Mouse (Mus musculus) hindbrain, embryonic 14.5 days (tissue): Measurements from ENCODE around the gene Sstr2. TPM values are rescaled to one million over a fixed set of nuclear protein-coding genes. Genes with fewer than 3 reads are reported as not detected.

Source experiments
- ATAC-seq: fragments of 200-750 bp; cut with Nextera tagmentation; 2 replicates; pipeline ENCODE4 v1.8.0; 2017; ENCODE audit warnings: moderate number of reproducible peaks, mild to moderate bottlenecking, moderate TSS enrichment, moderate library complexity; ENCODE audit not compliant: low FRiP score
- DNase-seq: peaks from one replicate; pipeline ENCODE4 v3.0.0-alpha.2; 2015; ENCODE audit warnings: low spot score
- H3K27ac ChIP-seq: fragments of 300-500 bp; sonication (generic); 2 replicates; pipeline ENCODE4 v1.5.1; 2014; ENCODE audit warnings: mild to moderate bottlenecking, moderate library complexity
- H3K27me3 ChIP-seq: fragments of 300-500 bp; sonication (generic); 2 replicates; pipeline ENCODE4 v1.6.1; 2014; ENCODE audit warnings: mild to moderate bottlenecking, low read length, mixed read lengths; ENCODE audit not compliant: control insufficient read depth, insufficient read depth
- H3K36me3 ChIP-seq: fragments of 300-500 bp; sonication (generic); replicated peaks from 2 replicates; pipeline ENCODE4 v1.6.1; 2014; ENCODE audit not compliant: control insufficient read depth, insufficient read depth
- H3K4me1 ChIP-seq: fragments of 300-500 bp; sonication (generic); replicated peaks from 2 replicates; pipeline ENCODE4 v1.6.1; 2014; ENCODE audit warnings: antibody characterized with exemption, low read length, mixed read lengths; ENCODE audit not compliant: control insufficient read depth, insufficient read depth
- H3K4me2 ChIP-seq: fragments of 300-500 bp; sonication (generic); replicated peaks from 2 replicates; pipeline ENCODE4 v1.6.1; 2014; ENCODE audit warnings: mild to moderate bottlenecking, moderate library complexity
- H3K4me3 ChIP-seq: fragments of 300-500 bp; sonication (generic); replicated peaks from 2 replicates; pipeline ENCODE4 v1.5.1; 2014; ENCODE audit warnings: mild to moderate bottlenecking, low read length
- H3K9ac ChIP-seq: fragments of 300-500 bp; sonication (generic); 2 replicates; pipeline ENCODE4 v1.6.1; 2014
- H3K9me3 ChIP-seq: fragments of 300-500 bp; sonication (generic); 2 replicates; pipeline ENCODE4 v1.6.1; 2016; ENCODE audit warnings: low read length; ENCODE audit not compliant: control insufficient read depth
- WGBS: fragments of 180-500 bp; shearing (Covaris S2); extraction: QIAGEN DNeasy Blood & Tissue Kit; methylation state at CpG from one replicate; pipeline ENCODE4 v1.1.7; 2014; 5-methylcytosine and 5-hydroxymethylcytosine counted together
- polyA plus RNA-seq: library from polyadenylated mRNA; unstranded; fragments of >200 nt; fragmentation: Nextera tagmentation; extraction: Ambion mirVana; gene quantifications from 2 replicates; pipeline ENCODE4 v1.2.1, GENCODE M21; 2014

The Sstr2 gene
- polyA plus RNA-seq, 1 experiment from 2014 or later = 19.4 TPM

- no peaks in the 10 kb centered on the region for H3K27me3 ChIP-seq
- H3K27ac ChIP-seq = no peak overlapping the region
- peaks cover 14% of the 10 kb centered on the region for H3K4me1 ChIP-seq
- 65% methylated on average over 22 of the region's 22 CpGs for WGBS
- H3K4me2 ChIP-seq = peak overlapping the region; percentile 56; the same call in 1 of the 2 replicates
- H3K9ac ChIP-seq = no peak overlapping the region
- H3K9me3 ChIP-seq = no peaks in the 10 kb centered on the region
- no peak overlapping the region for H3K4me3 ChIP-seq
- peaks cover 44% of the 10 kb centered on the region for H3K36me3 ChIP-seq
- no peak for DNase-seq
- no peak for ATAC-seq
Observed at GRCm38 (mm10) chr11:113651206-113651906, 32.2 kb downstream of the Sstr2 start.

GRCm38 (mm10) chr11:113651907-113652273, 32.7 kb downstream of the Sstr2 start:
- Histone ChIP-seq H3K4me2 (no peak overlapping the region), H3K27me3 (no peaks in the 10 kb centered on the region), H3K9me3 (no peaks in the 10 kb centered on the region), H3K9ac (no peak overlapping the region), H3K4me1 (peaks cover 15% of the 10 kb centered on the region), H3K27ac (no peak overlapping the region), H3K36me3 (peaks cover 49% of the 10 kb centered on the region), H3K4me3 (no peak overlapping the region)
- 46% methylated on average over 8 of the region's 8 CpGs for WGBS
- DNase-seq (peak; percentile 63), ATAC-seq (peak; percentile 23; the same call in 1 of the 2 replicates)

GRCm38 (mm10) chr11:113652516-113652915, 33.4 kb downstream of the Sstr2 start:
- Histone ChIP-seq H3K9ac (no peak overlapping the region), H3K27me3 (no peaks in the 10 kb centered on the region), H3K27ac (no peak overlapping the region), H3K4me3 (no peak overlapping the region), H3K36me3 (peaks cover 56% of the 10 kb centered on the region), H3K4me1 (peaks cover 18% of the 10 kb centered on the region), H3K9me3 (no peaks in the 10 kb centered on the region), H3K4me2 (no peak overlapping the region)
- 85% methylated on average over 6 of the region's 6 CpGs for WGBS
- DNase-seq = no peak
- no peak for ATAC-seq

GRCm38 (mm10) chr11:113654105-113654504, 35.0 kb downstream of the Sstr2 start:
- Histone ChIP-seq H3K4me1 (peaks cover 13% of the 10 kb centered on the region), H3K27ac (no peak overlapping the region), H3K36me3 (peaks cover 71% of the 10 kb centered on the region), H3K9me3 (no peaks in the 10 kb centered on the region), H3K27me3 (no peaks in the 10 kb centered on the region), H3K4me3 (no peak overlapping the region), H3K9ac (no peak overlapping the region), H3K4me2 (no peak overlapping the region)
- DNase-seq (no peak), ATAC-seq (no peak)
- 96% methylated on average over 15 of the region's 15 CpGs for WGBS

- Histone ChIP-seq H3K4me1 (peaks cover 13% of the 10 kb centered on the region), H3K4me3 (no peak overlapping the region), H3K36me3 (peaks cover 78% of the 10 kb centered on the region), H3K9me3 (no peaks in the 10 kb centered on the region), H3K27me3 (no peaks in the 10 kb centered on the region), H3K4me2 (no peak overlapping the region), H3K9ac (no peak overlapping the region), H3K27ac (no peak overlapping the region)
- 83% methylated on average over 18 of the region's 18 CpGs for WGBS
- DNase-seq (peak; percentile 42), ATAC-seq (no peak)
Observed at GRCm38 (mm10) chr11:113654561-113655270, 35.6 kb downstream of the Sstr2 start.

GRCm38 (mm10) chr11:113656511-113656932, 37.4 kb downstream of the Sstr2 start:
- H3K9ac ChIP-seq = no peak overlapping the region
- 83% methylated on average over 8 of the region's 8 CpGs for WGBS
- peak; percentile 75; the same call in 1 of the 2 replicates for ATAC-seq

GRCm38 (mm10) chr11:113657221-113657620, 38.1 kb downstream of the Sstr2 start:
- Histone ChIP-seq H3K9me3 (no peaks in the 10 kb centered on the region), H3K9ac (no peak overlapping the region), H3K36me3 (peaks cover 99% of the 10 kb centered on the region), H3K4me2 (no peak overlapping the region), H3K4me1 (0 out of 2 replicates have a peak, but pooled peaks cover 4% of the 10 kb centered on the region), H3K27me3 (no peaks in the 10 kb centered on the region), H3K27ac (no peak overlapping the region), H3K4me3 (no peak overlapping the region)
- WGBS = 86% methylated on average over 4 of the region's 4 CpGs
- ATAC-seq (no peak), DNase-seq (no peak)

More at GRCm38 (mm10) chr11:113656511-113656932, 37.4 kb downstream of the Sstr2 start:
- Histone ChIP-seq H3K4me1 (0 out of 2 replicates have a peak, but pooled peaks cover 4% of the 10 kb centered on the region), H3K9me3 (no peaks in the 10 kb centered on the region), H3K4me3 (no peak overlapping the region), H3K27ac (no peak overlapping the region), H3K36me3 (peaks cover 95% of the 10 kb centered on the region), H3K4me2 (no peak overlapping the region), H3K27me3 (no peaks in the 10 kb centered on the region)
- no peak for DNase-seq

GRCm38 (mm10) chr11:113658319-113658718, 39.2 kb downstream of the Sstr2 start:
- Histone ChIP-seq H3K27me3 (no peaks in the 10 kb centered on the region), H3K4me1 (0 out of 2 replicates have a peak, but pooled peaks cover 4% of the 10 kb centered on the region), H3K9me3 (no peaks in the 10 kb centered on the region), H3K9ac (no peak overlapping the region), H3K27ac (no peak overlapping the region), H3K4me2 (no peak overlapping the region), H3K36me3 (peaks cover 99% of the 10 kb centered on the region), H3K4me3 (no peak overlapping the region)
- 87% methylated on average over 8 of the region's 8 CpGs for WGBS
- ATAC-seq (no peak), DNase-seq (no peak)

- DNase-seq = no peak
- 0 out of 2 replicates have a peak, but pooled peaks cover 4% of the 10 kb centered on the region for H3K4me1 ChIP-seq
- H3K4me3 ChIP-seq = no peak overlapping the region
- no peaks in the 10 kb centered on the region for H3K9me3 ChIP-seq
- no peaks in the 10 kb centered on the region for H3K27me3 ChIP-seq
- 93% methylated on average over 4 of the region's 4 CpGs for WGBS
- no peak for ATAC-seq
- no peak overlapping the region for H3K27ac ChIP-seq
- H3K4me2 ChIP-seq = no peak overlapping the region
- peaks cover 99% of the 10 kb centered on the region for H3K36me3 ChIP-seq
- H3K9ac ChIP-seq = no peak overlapping the region
Observed at GRCm38 (mm10) chr11:113658763-113659162, 39.6 kb downstream of the Sstr2 start.
